Mouse (Mus musculus) G1E (cell line): ENCODE results near the gene Cd151. TPM values are rescaled to one million over a fixed set of nuclear protein-coding genes. Genes with fewer than 3 reads are reported as not detected.

Experiments used
- ATAC-seq: 2 replicates; pipeline ENCODE4 v1.8.0; 2016; ENCODE audit warnings: mild to moderate bottlenecking; ENCODE audit not compliant: insufficient number of reproducible peaks, poor library complexity, low FRiP score, severe bottlenecking; ENCODE audit errors: extremely low read depth
- DNase-seq: peaks from one replicate; pipeline ENCODE4 v3.0.0; 2012; ENCODE audit warnings: low spot score
- H3K27me3 ChIP-seq: 2 replicates; pipeline ENCODE4 v1.6.1; 2012; ENCODE audit warnings: mild to moderate bottlenecking, low read length, inconsistent platforms; ENCODE audit not compliant: insufficient read depth
- H3K36me3 ChIP-seq: replicated peaks from 2 replicates; pipeline ENCODE3; 2012; ENCODE audit warnings: mild to moderate bottlenecking, inconsistent platforms
- H3K4me1 ChIP-seq: 2 replicates; pipeline ENCODE4 v1.6.1; 2012; ENCODE audit warnings: low read depth, low read length, inconsistent platforms, mixed read lengths; ENCODE audit not compliant: insufficient read depth
- H3K4me3 ChIP-seq: 2 replicates; pipeline ENCODE4 v1.5.1; 2012; ENCODE audit warnings: low read depth, mild to moderate bottlenecking, inconsistent platforms, low read length, moderate library complexity, mixed read lengths
- H3K9me3 ChIP-seq: replicated peaks from 2 replicates; pipeline ENCODE4 v1.6.1; 2012; ENCODE audit warnings: inconsistent platforms
- CTCF ChIP-seq: IDR thresholded peaks from 2 replicates; pipeline ENCODE4 v1.5.1; 2012; ENCODE audit warnings: low read depth, low read length, inconsistent platforms, mixed read lengths
- GATA1 ChIP-seq: IDR thresholded peaks from 2 replicates; pipeline ENCODE4 v1.6.1; 2012; ENCODE audit warnings: borderline replicate concordance, low read length, inconsistent platforms, mixed read lengths
- GATA2 ChIP-seq: IDR thresholded peaks from 2 replicates; pipeline ENCODE4 v1.6.1; 2012; ENCODE audit warnings: low read depth, low read length, inconsistent platforms, borderline replicate concordance
- POLR2AphosphoS5 ChIP-seq: IDR thresholded peaks from 2 replicates; pipeline ENCODE4 v1.6.1; 2012; ENCODE audit warnings: low read depth, low read length, inconsistent platforms; ENCODE audit not compliant: insufficient replicate concordance
- TAL1 ChIP-seq: conservative IDR thresholded peaks from 2 replicates; pipeline ENCODE4 v1.6.1; 2012; ENCODE audit warnings: low read depth, low read length, inconsistent platforms, mixed read lengths
- polyA plus RNA-seq: library from polyadenylated mRNA; stranded (reverse); fragments of >175 nt; gene quantifications from 2 replicates; pipeline ENCODE4 v1.2.3, GENCODE M21; 2012
- total RNA-seq, 2 experiments: library from RNA; stranded (forward) in 1 of 2; stranded (reverse) in 1 of 2; fragments of 200-1000 nt in 1 of 2; fragments of >200 nt in 1 of 2; fragmentation: Nextera tagmentation in 1 of 2; gene quantifications; 2 replicates each; pipeline ENCODE4 v1.2.3; 2014 to 2017

The Cd151 gene
- total and polyA plus RNA-seq, 3 experiments: 13.3 to 24.3 (median 13.8) TPM

DNA sequence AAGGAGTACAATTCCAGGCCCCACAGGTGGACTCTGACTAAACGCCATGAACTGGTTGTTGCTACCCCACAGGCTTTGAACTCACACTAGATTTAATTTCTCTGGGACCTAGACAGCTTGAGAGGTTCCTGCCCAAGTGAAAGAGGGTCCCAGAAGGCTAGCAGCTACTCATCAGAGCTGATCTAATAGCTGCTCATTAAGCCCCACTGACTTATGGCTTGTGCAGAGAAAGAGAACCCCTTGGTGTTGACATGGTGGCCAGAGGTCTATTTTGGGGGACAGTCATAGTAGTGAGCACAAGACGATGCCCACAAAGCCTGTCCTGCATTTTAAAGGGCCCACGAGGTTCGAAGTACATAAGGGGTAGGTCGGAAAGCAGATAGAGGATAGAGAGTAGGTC, 7.0 kb downstream of the Cd151 start:
- no peaks in the 10 kb centered on the region for H3K27me3 ChIP-seq
- no peak for ATAC-seq
- peaks cover 78% of the 10 kb centered on the region for H3K4me1 ChIP-seq
- peak overlapping the region; percentile 84 for H3K4me3 ChIP-seq
- TF ChIP-seq TAL1: no peak
- no peak for TF ChIP-seq CTCF
- no peak for TF ChIP-seq POLR2AphosphoS5
- TF ChIP-seq GATA1: no peak
- TF ChIP-seq GATA2: no peak
- no peak for DNase-seq
- peaks cover 58% of the 10 kb centered on the region for H3K36me3 ChIP-seq
- H3K9me3 ChIP-seq: no peaks in the 10 kb centered on the region

DNA sequence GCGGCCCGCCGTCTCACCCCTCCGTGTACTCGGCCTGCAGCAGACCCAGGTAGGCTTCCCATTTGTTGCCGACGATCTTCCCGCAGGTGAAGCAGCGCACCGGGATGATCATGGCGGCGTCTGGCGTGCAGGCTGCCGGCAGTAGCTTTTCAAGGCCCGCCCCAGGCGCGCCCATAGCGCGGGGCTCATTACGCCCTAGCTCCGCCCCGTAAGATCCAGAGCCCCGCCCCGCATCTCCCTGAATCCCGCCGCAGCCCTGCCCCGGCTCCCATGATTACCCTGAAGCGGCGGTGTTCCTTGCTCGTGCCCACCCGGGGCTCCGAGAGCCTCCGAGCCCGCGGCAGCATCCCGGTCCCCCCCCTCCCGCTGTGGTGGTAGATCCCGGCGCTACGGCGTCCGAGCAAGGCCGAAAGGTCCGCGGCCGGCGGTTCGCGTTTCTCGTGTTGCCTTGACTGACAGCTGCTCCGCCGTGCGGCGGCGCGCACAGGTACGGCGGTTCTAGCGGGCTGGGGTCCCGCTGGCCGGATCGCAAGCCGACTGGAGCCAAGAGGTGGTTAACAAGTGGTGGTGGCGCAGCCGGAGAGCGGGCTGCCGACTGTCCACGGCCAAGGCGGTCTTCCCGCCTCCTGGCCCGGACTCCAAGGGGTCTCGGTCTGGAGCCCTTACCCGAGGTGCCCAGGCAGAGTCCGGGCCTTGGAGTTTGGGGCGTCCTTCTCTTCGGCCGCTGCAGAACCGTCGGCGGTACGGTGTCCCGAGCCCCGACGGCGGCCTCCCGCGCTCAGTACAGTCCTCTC, 8.0 kb downstream of the Cd151 start, which contains the start of the genes Polr2l and Tspan4:
Polr2l (minus strand) TSS at position 122 of the 794 bp plus-strand sequence.
Tspan4 (plus strand) TSS at position 230 of the 794 bp plus-strand sequence.
- Histone ChIP-seq H3K4me1 (peaks cover 68% of the 10 kb centered on the region), H3K4me3 (peak within 1 kb of the TSS; percentile 84), H3K9me3 (no peaks in the 10 kb centered on the region), H3K27me3 (no peaks in the 10 kb centered on the region), H3K36me3 (peaks cover 54% of the 10 kb centered on the region)
- TF ChIP-seq GATA2 (no peak), GATA1 (no peak), CTCF (no peak), TAL1 (no peak), POLR2AphosphoS5 (no peak)
- DNase-seq: peak; percentile 73
- peak; percentile 48 for ATAC-seq

DNA sequence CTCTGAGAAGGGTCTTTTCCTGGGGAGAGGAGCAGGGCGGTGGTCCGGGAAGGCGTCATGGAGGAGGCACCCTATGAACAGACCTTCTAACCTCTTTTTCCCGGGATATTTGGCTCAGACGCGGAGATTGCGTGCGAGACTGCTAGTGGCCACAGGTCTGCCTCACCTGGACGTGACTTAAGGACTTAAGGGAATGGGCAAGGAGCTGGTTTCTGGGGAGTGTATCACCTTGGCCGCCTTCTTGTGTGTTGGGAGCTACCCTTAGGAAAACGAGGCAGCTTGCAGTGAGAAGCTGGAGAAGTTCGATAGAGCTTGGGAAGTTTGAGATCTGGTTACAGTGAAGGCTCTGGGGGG, 8.6 kb downstream of the Cd151 start:
- DNase-seq (no peak), ATAC-seq (no peak)
- peaks cover 68% of the 10 kb centered on the region for H3K4me1 ChIP-seq

DNA sequence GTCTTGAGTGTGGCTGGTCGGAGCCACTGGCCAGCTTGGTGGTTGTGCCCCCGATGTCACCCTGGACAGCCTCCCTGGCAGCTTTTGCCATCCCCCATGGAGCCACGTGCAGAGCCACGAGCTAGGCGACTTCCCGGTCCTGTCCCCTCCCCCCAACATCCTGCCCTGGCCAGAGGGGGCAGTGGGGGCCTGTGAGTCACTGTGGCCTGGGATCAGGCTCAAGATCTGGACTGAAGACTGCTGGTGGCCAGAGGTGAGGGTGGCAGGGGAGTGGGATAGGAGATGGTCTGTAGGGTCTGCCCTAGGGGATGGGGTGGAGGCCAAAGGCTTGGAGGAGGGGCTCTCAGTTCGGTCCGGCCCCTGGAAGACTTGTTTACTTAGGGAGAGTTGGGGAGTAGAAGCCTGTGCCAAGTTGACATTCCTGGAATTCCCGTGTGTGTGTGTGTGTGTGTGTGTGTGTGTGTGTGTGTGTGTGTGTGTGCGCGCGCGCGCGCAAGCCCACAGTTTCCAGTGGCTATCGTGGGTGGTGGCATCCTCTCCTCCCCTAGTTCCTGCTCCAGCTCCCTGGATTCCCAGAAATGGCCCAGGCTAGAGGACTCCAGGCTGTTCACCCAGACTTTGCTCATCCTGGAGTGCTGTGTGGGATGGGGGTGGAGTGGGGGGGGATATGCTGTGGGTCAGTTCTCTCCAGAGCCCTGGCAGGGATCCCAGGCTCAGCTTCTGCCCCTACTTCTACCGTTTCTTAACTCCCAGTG, 9.2 kb downstream of the Cd151 start:
- TF ChIP-seq GATA1 (no peak), GATA2 (no peak), POLR2AphosphoS5 (no peak), CTCF (no peak), TAL1 (no peak)
- peaks cover 69% of the 10 kb centered on the region for H3K4me1 ChIP-seq
- H3K9me3 ChIP-seq: no peaks in the 10 kb centered on the region
- no peaks in the 10 kb centered on the region for H3K27me3 ChIP-seq
- DNase-seq (peak; percentile 66), ATAC-seq (peak; percentile 66)
- H3K36me3 ChIP-seq: peaks cover 54% of the 10 kb centered on the region
- peak overlapping the region; percentile 84 for H3K4me3 ChIP-seq

More for the DNA sequence above, 8.6 kb downstream of the Cd151 start:
- TF ChIP-seq TAL1: no peak
- TF ChIP-seq POLR2AphosphoS5: no peak
- no peak for TF ChIP-seq GATA1
- no peak for TF ChIP-seq GATA2
- no peak for TF ChIP-seq CTCF
- Histone ChIP-seq H3K9me3 (no peaks in the 10 kb centered on the region), H3K4me3 (peak overlapping the region; percentile 84), H3K27me3 (no peaks in the 10 kb centered on the region), H3K36me3 (peaks cover 54% of the 10 kb centered on the region)

DNA sequence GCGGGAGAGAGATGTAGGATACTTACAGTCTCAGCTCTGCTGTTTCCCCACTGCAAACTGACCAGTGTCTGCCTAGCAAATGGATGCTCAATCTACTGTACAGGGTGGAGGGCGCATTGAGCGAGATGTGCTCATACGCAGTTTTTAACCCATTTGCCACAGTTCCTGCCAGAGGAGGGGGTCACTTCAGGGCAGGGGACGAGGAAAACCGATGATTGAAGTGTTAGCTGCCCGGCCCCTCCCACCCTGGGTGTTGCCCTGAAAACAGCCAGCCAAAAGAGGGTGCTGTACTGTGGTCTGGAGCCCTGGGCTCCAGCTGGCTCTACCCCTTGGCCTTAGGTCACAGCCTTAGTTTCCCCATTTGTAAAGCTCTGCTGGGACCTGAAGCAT, 9.8 kb downstream of the Cd151 start:
- peak overlapping the region; percentile 84 for H3K4me3 ChIP-seq
- DNase-seq (no peak), ATAC-seq (no peak)
- H3K9me3 ChIP-seq: 0 out of 2 replicates have a peak, but pooled peaks cover under 1% of the 10 kb centered on the region
- TF ChIP-seq CTCF (no peak), GATA2 (no peak), TAL1 (no peak), GATA1 (no peak), POLR2AphosphoS5 (no peak)
- H3K36me3 ChIP-seq: peaks cover 55% of the 10 kb centered on the region
- H3K27me3 ChIP-seq: peaks cover 2% of the 10 kb centered on the region; the same call in 1 of the 2 replicates
- peaks cover 67% of the 10 kb centered on the region for H3K4me1 ChIP-seq
